Mouse (Mus musculus) macrophage (primary cell): ENCODE results near the gene Cdh23. TPM values are rescaled to one million over a fixed set of nuclear protein-coding genes. Genes with fewer than 3 reads are reported as not detected.

Experiments used
- H3K27ac ChIP-seq: fragments of 350-480 bp; formaldehyde crosslinking; 2 replicates; pipeline ENCODE4 v1.9.0; 2021
- H3K36me3 ChIP-seq: fragments of 350-480 bp; formaldehyde crosslinking; 2 replicates; pipeline ENCODE4 v1.9.0; 2021; ENCODE audit errors: inconsistent target
- H3K4me3 ChIP-seq: fragments of 350-480 bp; formaldehyde crosslinking; 2 replicates; pipeline ENCODE4 v1.9.0; 2021; ENCODE audit errors: inconsistent target
- H3K79me2 ChIP-seq: fragments of 350-480 bp; formaldehyde crosslinking; 2 replicates; pipeline ENCODE4 v1.9.0; 2021; ENCODE audit errors: inconsistent target
- WGBS: methylation state at CpG from one replicate; pipeline ENCODE4 v1.1.7; 2026; ENCODE audit warnings: inconsistent platforms; ENCODE audit not compliant: missing documents; 5-methylcytosine and 5-hydroxymethylcytosine counted together
- polyA plus RNA-seq: library from polyadenylated mRNA; stranded (reverse); fragments of 250-400 nt; gene quantifications from 3 replicates; pipeline ENCODE4 v1.2.4, GENCODE M21; 2018; ENCODE audit warnings: inconsistent platforms

Cdh23 gene
- polyA plus RNA-seq, 1 experiment from 2014 or later = 0.40 TPM

DNA sequence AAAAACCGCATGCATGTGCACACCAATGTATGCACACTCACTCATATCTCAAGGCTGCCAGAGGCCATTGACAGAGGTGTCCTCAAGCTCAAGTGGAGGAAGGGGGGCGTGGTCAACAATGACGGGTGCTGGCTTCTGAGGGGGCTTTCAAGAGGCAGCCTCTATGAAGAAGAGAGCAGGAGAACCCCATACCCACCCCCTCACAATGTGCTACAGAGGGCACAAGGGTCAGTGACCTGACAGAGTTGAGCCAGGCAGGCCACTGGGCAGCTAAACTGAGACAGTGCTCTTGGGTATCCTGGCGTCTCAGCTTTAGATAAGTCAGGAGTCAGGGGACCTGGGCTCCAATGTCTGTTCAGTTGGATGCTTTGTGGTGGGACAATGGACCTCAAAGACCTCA lies 6.9 kb downstream of the Cdh23 start:
- no peaks in the 10 kb centered on the region for H3K79me2 ChIP-seq
- no peak overlapping the region for H3K27ac ChIP-seq
- no peak overlapping the region for H3K4me3 ChIP-seq
- no peaks in the 10 kb centered on the region for H3K36me3 ChIP-seq
- 80% methylated on average over 4 of the region's 4 CpGs for WGBS

DNA sequence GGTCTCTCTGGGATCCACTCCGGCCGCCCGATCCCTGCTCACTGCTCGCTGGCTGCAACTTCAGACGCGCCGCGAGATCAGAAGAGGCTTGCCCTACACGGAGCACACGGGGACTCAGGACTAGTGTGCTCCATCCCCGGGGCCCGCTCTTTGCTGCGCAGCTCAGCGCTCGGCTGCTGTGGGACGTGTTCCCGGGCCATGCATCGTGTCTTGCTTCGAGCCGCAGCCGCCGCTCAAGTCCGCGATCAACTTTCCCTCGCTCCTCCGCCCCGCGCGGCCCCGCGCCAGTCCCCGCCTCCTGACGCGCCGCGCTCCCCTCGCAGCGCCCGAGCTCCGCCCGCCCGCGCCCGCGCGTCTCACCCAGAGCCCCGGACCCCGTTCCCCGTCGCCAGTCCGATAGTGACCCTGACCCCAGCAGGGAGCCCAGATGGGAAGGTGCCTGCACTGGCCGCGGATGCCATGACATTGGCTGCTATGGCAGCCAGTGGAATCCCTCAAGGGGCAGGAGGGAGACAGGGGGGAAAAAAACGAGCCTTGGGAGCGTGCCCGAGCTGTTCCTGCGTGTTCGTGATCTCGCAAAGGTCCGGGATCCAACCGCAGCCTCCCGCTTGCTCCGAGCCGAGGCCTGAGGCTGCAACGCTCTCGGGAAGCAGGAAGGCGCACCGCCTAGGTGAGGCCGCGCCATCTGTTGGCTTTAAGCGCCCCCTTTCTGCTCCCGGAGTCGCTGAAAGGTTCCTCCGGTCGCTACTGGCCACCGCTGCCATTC lies 9.1 kb downstream of the Cdh23 start:
- WGBS = under 1% methylated on average over 69 of the region's 76 CpGs
- H3K27ac ChIP-seq = no peak overlapping the region

DNA sequence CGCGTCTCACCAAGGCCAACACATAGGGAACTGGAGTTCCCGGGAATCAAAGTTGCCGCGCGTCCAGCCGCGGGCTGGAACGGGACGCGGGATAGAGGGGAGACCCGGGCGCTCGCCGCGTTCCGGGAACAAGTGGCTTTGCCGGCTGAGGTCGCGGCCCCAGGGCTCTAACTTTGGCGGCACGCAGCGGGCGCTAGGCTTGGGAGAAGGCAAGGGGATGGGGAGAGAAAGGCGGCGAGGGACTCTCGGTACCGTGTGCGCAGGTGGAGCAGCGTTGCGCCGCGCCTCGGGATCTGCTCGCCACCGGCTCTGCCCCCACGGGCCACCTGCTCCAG lies 9.7 kb downstream of the Cdh23 start:
- H3K27ac ChIP-seq = no peak overlapping the region
- 1% methylated on average over 32 of the region's 37 CpGs for WGBS
- no peak overlapping the region for H3K4me3 ChIP-seq
- no peaks in the 10 kb centered on the region for H3K36me3 ChIP-seq
- no peaks in the 10 kb centered on the region for H3K79me2 ChIP-seq

More for the DNA sequence above, 9.1 kb downstream of the Cdh23 start:
- Histone ChIP-seq H3K36me3 (no peaks in the 10 kb centered on the region), H3K4me3 (no peak overlapping the region), H3K79me2 (no peaks in the 10 kb centered on the region)

DNA sequence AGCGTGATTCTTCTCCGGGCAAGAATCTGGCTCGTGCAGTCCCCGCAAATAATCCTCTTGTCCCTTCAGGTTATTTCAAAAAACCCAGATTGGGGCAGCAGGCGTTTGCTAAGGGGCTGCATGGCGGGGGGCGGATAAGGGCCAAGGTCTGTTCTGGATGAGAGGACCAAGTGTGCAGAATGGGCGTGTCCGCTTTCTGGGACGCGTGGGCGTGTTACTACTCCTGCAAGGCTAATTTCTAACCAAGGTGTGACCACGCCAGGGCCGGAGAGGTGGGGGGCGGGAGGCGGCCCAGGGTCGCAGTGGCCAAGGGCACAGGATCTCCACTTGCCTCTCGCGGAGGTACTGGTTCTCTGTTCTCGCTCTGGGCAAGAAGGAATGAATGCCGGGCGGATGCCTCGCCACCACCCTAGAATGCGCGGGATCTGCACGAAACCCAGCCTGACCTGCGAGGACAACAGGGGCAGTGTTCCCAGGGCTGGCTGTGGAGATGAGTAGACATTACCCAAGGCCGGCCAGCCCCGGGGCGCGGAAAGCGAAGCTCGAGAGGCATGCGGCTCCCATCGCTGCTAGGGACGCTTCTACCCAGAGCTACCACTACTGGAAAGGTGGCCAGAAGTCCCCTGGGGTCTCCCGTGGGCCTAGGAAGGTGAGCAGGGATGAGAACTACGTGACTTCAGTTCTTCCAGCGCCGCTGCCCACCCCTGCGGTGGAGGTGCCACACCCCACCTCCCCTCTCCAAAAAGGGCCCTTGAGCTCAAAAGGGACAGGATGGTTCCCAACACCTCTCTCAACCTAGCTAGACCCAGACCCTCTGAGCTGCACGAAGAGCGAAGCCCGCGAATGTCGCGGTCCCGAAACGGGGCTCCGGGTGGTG lies 10.3 kb downstream of the Cdh23 start:
- H3K4me3 ChIP-seq = no peak overlapping the region

DNA sequence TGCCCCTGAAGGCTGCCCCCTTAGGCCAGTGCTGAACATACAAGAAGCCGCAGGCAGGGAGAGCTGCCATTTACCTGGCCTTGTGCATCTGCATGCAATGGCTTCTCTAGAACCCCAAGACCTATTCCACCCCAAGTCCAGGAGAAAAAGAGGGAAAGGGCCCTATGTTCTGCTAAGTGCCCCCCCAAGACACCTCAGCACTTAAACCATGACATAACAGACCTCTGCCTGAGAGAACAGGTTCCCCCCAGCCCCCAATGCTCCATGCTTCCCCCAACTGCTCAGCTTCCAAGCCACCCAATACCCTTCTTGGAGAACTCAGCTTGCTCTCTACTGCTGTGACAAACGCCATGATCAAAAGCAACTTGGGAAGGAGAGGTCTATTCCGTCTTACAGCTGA lies 17.4 kb downstream of the Cdh23 start:
- Histone ChIP-seq H3K36me3 (no peaks in the 10 kb centered on the region), H3K79me2 (no peaks in the 10 kb centered on the region), H3K27ac (no peak overlapping the region), H3K4me3 (no peak overlapping the region)
- 97% methylated on average over 3 of the region's 3 CpGs for WGBS

More for the DNA sequence above, 10.3 kb downstream of the Cdh23 start:
- WGBS = 19% methylated on average over 50 of the region's 50 CpGs
- no peak overlapping the region for H3K27ac ChIP-seq
- no peaks in the 10 kb centered on the region for H3K79me2 ChIP-seq
- H3K36me3 ChIP-seq = no peaks in the 10 kb centered on the region

DNA sequence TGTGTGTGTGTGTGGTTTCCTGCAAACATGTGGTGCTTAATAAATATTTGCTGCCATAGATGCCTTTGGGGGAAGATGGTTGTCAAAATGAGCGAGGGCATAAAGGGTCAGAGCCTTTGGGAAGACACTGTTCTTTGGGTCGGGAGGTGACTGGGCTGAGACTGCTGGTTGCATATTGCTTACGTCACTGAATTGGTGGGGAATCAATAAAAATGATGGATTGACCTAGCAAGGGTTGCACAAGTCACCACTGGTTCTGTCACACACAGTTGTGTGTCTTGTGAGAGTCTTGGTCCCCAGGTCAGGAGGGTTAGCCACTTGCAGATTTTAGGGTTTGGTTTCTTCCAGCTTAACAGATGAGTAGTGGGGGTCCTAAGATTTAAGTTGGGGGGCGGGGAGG lies 19.0 kb downstream of the Cdh23 start:
- Histone ChIP-seq H3K36me3 (no peaks in the 10 kb centered on the region), H3K4me3 (no peak overlapping the region), H3K79me2 (no peaks in the 10 kb centered on the region), H3K27ac (no peak overlapping the region)
- WGBS = 88% methylated on average over 4 of the region's 4 CpGs

DNA sequence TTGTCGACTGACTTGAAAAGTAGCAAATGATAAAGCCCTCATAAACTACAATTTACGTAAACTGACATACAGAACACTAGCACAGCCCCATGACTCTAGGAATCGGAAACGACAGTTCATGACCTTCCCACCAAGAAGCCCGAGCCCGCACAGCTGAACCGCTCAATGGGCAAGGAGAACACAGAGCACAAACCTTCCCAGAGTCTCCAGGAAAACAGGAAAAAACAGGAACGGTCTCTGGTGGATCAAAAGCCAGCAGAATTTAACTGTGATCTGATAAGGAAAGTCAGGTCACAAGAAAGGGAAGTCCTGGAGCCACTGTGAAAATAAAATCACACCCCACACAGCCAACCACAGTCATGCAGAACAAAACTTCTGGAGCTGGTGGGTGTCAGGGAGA lies 26.1 kb downstream of the Cdh23 start:
- H3K4me3 ChIP-seq = no peak overlapping the region
- H3K79me2 ChIP-seq = no peaks in the 10 kb centered on the region
- no peak overlapping the region for H3K27ac ChIP-seq
- H3K36me3 ChIP-seq = no peaks in the 10 kb centered on the region
- 26% methylated on average over 8 of the region's 8 CpGs for WGBS

DNA sequence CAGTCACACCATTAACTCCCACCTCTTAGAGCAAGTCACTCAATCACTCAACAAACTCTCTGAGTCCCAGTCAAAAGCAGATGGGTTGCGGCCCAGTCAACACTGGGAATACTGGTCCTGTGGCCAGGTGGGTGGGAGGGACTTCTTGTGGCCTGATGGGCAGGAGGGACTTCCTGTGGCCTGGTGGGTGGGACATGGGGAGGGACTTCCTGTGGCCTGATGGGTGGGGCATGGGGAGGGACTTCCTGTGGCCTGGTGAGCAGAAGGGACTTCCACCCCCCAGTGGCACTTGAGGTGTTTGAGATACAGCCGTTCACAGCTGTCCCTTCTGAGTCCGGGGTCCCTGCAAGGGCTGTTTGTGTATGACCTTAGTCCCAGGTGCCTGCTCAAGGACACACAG lies 27.7 kb downstream of the Cdh23 start:
- WGBS = 92% methylated on average over 3 of the region's 3 CpGs
- H3K79me2 ChIP-seq = no peaks in the 10 kb centered on the region
- no peak overlapping the region for H3K4me3 ChIP-seq
- no peak overlapping the region for H3K27ac ChIP-seq
- no peaks in the 10 kb centered on the region for H3K36me3 ChIP-seq

DNA sequence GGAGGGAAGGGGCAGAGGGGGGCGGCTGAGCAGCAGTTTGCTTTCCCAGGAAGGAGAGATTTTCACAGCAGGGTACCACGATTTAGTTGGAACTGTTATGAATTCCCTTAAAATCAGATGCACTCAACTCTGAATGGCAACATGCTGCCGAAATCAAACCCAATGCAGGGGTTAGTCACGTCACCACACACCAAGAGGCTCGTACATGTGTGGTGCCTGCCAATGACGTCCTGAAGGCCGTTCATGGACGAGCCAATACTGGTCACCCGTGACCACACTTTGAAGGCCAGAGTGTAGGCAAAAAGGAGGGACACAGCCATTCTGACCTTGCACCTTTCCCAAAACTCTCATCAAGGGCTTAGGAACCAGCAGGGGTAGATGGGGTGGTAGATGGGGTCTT lies 35.3 kb downstream of the Cdh23 start:
- Histone ChIP-seq H3K4me3 (no peak overlapping the region), H3K79me2 (no peaks in the 10 kb centered on the region), H3K27ac (no peak overlapping the region), H3K36me3 (no peaks in the 10 kb centered on the region)
- 56% methylated on average over 9 of the region's 9 CpGs for WGBS

DNA sequence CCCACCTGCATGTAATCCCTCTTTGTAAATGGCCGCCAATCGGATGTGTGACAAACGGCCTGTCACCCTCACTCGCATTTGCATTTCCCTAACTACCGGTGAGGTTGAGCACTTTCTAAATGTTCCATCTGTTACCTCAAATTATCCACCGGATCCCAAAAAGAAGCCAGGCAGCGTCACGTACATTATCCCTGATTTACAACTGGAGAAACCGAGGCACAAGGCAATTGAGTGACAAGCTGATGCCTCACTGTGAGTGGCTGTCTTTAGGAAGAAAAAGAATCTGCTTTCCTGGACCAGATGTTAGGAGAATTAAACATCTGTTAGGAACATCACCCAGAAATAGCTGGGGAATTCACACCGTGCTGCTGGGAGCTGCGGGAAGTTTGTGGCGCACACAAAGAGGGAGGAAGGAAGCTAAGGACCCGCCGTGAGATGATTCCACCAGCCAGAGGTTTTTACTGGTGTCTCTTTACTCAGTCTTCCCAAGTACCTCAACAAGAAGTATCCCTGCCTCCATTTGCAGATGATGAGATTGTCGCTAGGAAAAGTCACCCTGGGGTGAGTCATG lies 36.8 kb downstream of the Cdh23 start:
- H3K4me3 ChIP-seq = no peak overlapping the region
- no peaks in the 10 kb centered on the region for H3K36me3 ChIP-seq
- 91% methylated on average over 15 of the region's 15 CpGs for WGBS
- no peaks in the 10 kb centered on the region for H3K79me2 ChIP-seq
- H3K27ac ChIP-seq = no peak overlapping the region

DNA sequence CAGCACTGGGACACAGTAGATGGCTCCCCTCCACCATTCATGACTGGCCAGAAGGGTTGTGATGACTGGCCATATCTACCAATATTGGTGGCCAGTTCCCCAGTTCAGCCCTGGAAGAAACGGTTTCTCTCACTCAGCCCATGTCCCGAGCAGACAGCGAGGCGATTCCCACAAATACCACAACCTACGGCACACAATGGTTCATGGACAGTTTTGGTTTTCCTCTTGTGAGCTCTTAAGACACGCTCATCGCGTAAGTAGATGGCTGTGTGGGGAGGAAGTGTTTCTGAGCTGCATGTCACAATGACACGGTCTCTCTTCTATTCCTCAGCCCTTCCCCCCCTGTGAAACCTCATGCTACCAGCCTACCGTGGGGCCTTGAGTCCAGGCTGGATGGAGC lies 38.1 kb downstream of the Cdh23 start:
- WGBS = 6% methylated on average over 10 of the region's 10 CpGs

DNA sequence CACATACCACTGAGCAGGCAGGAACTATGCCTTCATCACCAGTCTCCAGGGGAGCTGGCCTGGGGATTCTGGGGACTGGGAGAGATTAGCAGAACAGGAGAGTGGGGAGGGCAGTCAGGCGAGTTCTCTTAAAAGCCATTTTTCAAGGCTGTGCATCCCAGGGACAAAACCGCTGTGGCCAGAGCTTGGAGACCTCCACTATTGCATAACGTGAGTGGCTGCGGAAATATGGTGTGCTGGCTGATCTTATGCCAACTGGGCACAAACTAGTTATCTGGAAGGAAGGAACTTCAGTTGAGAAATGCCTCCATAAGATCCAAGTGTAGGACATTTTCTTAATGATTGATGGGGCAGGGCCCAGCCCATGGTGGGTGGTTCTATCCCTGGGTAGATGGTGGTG lies 42.6 kb downstream of the Cdh23 start:
- no peak overlapping the region for H3K4me3 ChIP-seq
- H3K27ac ChIP-seq = no peak overlapping the region
- no peaks in the 10 kb centered on the region for H3K79me2 ChIP-seq
- H3K36me3 ChIP-seq = no peaks in the 10 kb centered on the region
- WGBS = 51% methylated on average over 4 of the region's 4 CpGs

More for the DNA sequence above, 38.1 kb downstream of the Cdh23 start:
- H3K36me3 ChIP-seq = no peaks in the 10 kb centered on the region
- no peaks in the 10 kb centered on the region for H3K79me2 ChIP-seq
- no peak overlapping the region for H3K27ac ChIP-seq
- no peak overlapping the region for H3K4me3 ChIP-seq

DNA sequence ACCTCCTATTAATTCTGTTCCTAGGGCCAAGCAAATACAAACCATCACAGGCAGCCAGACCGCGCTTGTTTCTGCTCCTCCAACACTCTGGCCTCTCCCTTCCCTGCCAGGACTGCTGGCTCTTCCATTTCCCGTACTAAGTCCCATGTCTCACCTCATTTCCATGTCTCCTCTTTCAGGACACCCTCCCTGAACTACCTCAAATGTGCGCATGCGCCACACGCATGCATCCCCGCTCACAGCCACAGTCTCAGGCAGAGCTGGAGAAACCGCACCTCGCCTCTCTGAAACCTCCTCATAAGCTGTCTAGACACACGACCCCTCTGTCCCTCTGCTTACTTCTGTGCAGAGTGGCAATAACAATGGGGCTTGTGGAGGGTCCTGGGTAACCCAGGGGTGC lies 43.2 kb downstream of the Cdh23 start:
- 96% methylated on average over 10 of the region's 10 CpGs for WGBS
- H3K36me3 ChIP-seq = no peaks in the 10 kb centered on the region
- H3K79me2 ChIP-seq = no peaks in the 10 kb centered on the region
- no peak overlapping the region for H3K27ac ChIP-seq
- H3K4me3 ChIP-seq = no peak overlapping the region

DNA sequence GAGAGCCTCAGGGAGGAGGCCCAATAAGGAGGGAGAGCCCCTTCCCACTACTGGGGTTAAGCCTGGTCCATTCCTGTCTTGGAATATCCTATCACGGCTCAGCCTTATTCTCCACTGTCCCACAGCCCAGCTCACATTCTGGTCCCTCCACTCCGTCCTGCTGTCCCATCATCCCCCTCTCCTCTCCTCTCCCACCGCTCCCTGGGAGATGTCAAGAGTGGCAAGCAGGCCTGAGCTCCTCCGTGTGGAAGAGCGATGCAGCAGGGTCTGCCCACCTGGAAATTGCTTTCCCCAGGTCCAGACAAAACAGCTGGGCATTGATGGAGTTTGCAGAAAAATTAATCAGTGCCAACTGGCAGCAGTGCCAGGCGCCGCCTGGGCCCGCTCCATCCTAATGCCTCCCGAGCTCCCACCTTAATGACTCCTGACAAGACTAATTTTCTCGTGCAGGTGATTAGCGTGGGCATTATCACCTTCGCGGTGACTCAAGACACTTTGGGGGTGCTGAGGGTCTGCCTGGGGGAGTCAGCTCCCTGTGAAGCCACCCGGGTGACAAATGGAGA lies 52.1 kb downstream of the Cdh23 start:
- 87% methylated on average over 14 of the region's 14 CpGs for WGBS
- no peaks in the 10 kb centered on the region for H3K79me2 ChIP-seq
- H3K36me3 ChIP-seq = no peaks in the 10 kb centered on the region
- no peak overlapping the region for H3K4me3 ChIP-seq
- no peak overlapping the region for H3K27ac ChIP-seq

DNA sequence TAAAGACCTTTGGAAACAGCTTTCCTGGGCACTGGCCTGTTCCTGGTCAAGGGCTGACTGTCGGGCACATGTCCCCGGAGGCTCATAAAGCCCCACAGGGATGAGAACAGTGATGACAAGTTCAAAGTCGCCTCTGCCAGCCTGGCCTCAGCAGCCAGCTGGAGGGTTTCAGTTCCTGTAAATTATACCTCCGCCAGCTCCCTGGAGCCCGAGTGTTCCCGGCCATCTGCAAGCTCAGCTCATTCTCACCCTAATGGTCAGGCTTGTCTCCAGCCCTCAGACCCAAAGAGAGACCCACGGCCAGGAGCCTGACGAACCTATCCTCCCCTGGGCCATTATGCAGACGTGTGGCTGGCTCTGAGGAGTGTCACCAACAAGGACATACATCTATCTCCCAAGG lies 57.0 kb downstream of the Cdh23 start:
- WGBS = 41% methylated on average over 9 of the region's 9 CpGs
- H3K36me3 ChIP-seq = no peaks in the 10 kb centered on the region

More for the DNA sequence above, 57.0 kb downstream of the Cdh23 start:
- Histone ChIP-seq H3K79me2 (no peaks in the 10 kb centered on the region), H3K27ac (no peak overlapping the region), H3K4me3 (no peak overlapping the region)
